Mouse (Mus musculus): Measurements from ENCODE around the gene Runx1. TPM values are rescaled to one million over a fixed set of nuclear protein-coding genes. Genes with fewer than 3 reads are reported as not detected.

The Runx1 gene
- polyA plus RNA-seq, 1 experiment: 0.62 TPM

- H3K4me3 ChIP-seq (ENCODE audit: control insufficient read depth, low read depth, low read length): no peak overlapping the region
- TF ChIP-seq POLR2A (IDR thresholded peaks at IDR 0.05; ENCODE audit: control insufficient read depth, low read depth, low read length) (no peak), CTCF (IDR thresholded peaks at IDR 0.05; ENCODE audit: control insufficient read depth, insufficient read depth, insufficient replicate concordance, low read depth, low read length) (no peak)
- H3K27ac ChIP-seq (ENCODE audit: control insufficient read depth, insufficient read depth, low read depth, low read length): no peak overlapping the region
Observed at GRCm38 (mm10) chr16:92726870-92727269, 99.1 kb downstream of the Runx1 start.

GRCm38 (mm10) chr16:92724526-92724925 lies 101.4 kb downstream of the Runx1 start:
- TF ChIP-seq POLR2A (IDR thresholded peaks at IDR 0.05; ENCODE audit: control insufficient read depth, low read depth, low read length): no peak
- TF ChIP-seq CTCF (IDR thresholded peaks at IDR 0.05; ENCODE audit: control insufficient read depth, insufficient read depth, insufficient replicate concordance, low read depth, low read length): no peak
- Histone ChIP-seq H3K36me3 (ENCODE audit: control insufficient read depth, insufficient read depth, low read length) (no peaks in the 10 kb centered on the region), H3K27ac (ENCODE audit: control insufficient read depth, insufficient read depth, low read depth, low read length) (no peak overlapping the region), H3K27me3 (ENCODE audit: control insufficient read depth, insufficient read depth, low read length) (no peaks in the 10 kb centered on the region), H3K4me3 (ENCODE audit: control insufficient read depth, low read depth, low read length) (no peak overlapping the region), H3K4me1 (ENCODE audit: control insufficient read depth, insufficient read depth, low read length) (no peaks in the 10 kb centered on the region)

More at GRCm38 (mm10) chr16:92726870-92727269, 99.1 kb downstream of the Runx1 start:
- no peaks in the 10 kb centered on the region for H3K36me3 ChIP-seq (ENCODE audit: control insufficient read depth, insufficient read depth, low read length)
- no peaks in the 10 kb centered on the region for H3K27me3 ChIP-seq (ENCODE audit: control insufficient read depth, insufficient read depth, low read length)
- no peaks in the 10 kb centered on the region for H3K4me1 ChIP-seq (ENCODE audit: control insufficient read depth, insufficient read depth, low read length)

- no peaks in the 10 kb centered on the region for H3K4me1 ChIP-seq (ENCODE audit: control insufficient read depth, insufficient read depth, low read length)
- no peak for TF ChIP-seq POLR2A (IDR thresholded peaks at IDR 0.05; ENCODE audit: control insufficient read depth, low read depth, low read length)
- TF ChIP-seq CTCF (IDR thresholded peaks at IDR 0.05; ENCODE audit: control insufficient read depth, insufficient read depth, insufficient replicate concordance, low read depth, low read length): no peak
- no peak overlapping the region for H3K4me3 ChIP-seq (ENCODE audit: control insufficient read depth, low read depth, low read length)
- no peak overlapping the region for H3K27ac ChIP-seq (ENCODE audit: control insufficient read depth, insufficient read depth, low read depth, low read length)
- no peaks in the 10 kb centered on the region for H3K36me3 ChIP-seq (ENCODE audit: control insufficient read depth, insufficient read depth, low read length)
- no peaks in the 10 kb centered on the region for H3K27me3 ChIP-seq (ENCODE audit: control insufficient read depth, insufficient read depth, low read length)
Observed at GRCm38 (mm10) chr16:92720678-92721077, 105.3 kb downstream of the Runx1 start.

- Histone ChIP-seq H3K27ac (ENCODE audit: control insufficient read depth, insufficient read depth, low read depth, low read length) (no peak overlapping the region), H3K4me1 (ENCODE audit: control insufficient read depth, insufficient read depth, low read length) (no peaks in the 10 kb centered on the region; the same call in 1 of the 2 replicates), H3K36me3 (ENCODE audit: control insufficient read depth, insufficient read depth, low read length) (no peaks in the 10 kb centered on the region), H3K27me3 (ENCODE audit: control insufficient read depth, insufficient read depth, low read length) (no peaks in the 10 kb centered on the region), H3K4me3 (ENCODE audit: control insufficient read depth, low read depth, low read length) (no peak overlapping the region)
- TF ChIP-seq CTCF (IDR thresholded peaks at IDR 0.05; ENCODE audit: control insufficient read depth, insufficient read depth, insufficient replicate concordance, low read depth, low read length) (no peak), POLR2A (IDR thresholded peaks at IDR 0.05; ENCODE audit: control insufficient read depth, low read depth, low read length) (no peak)
Observed at GRCm38 (mm10) chr16:92719725-92720124, 106.2 kb downstream of the Runx1 start.

- no peaks in the 10 kb centered on the region for H3K27me3 ChIP-seq (ENCODE audit: control insufficient read depth, insufficient read depth, low read length)
- TF ChIP-seq CTCF (IDR thresholded peaks at IDR 0.05; ENCODE audit: control insufficient read depth, insufficient read depth, insufficient replicate concordance, low read depth, low read length) (no peak), POLR2A (IDR thresholded peaks at IDR 0.05; ENCODE audit: control insufficient read depth, low read depth, low read length) (no peak)
- H3K4me1 ChIP-seq (ENCODE audit: control insufficient read depth, insufficient read depth, low read length): no peaks in the 10 kb centered on the region; the same call in 1 of the 2 replicates
- no peaks in the 10 kb centered on the region for H3K36me3 ChIP-seq (ENCODE audit: control insufficient read depth, insufficient read depth, low read length)
- no peak overlapping the region for H3K4me3 ChIP-seq (ENCODE audit: control insufficient read depth, low read depth, low read length)
- H3K27ac ChIP-seq (ENCODE audit: control insufficient read depth, insufficient read depth, low read depth, low read length): no peak overlapping the region
Observed at GRCm38 (mm10) chr16:92715599-92716483, 110.1 kb downstream of the Runx1 start.

GRCm38 (mm10) chr16:92710161-92710560 lies 115.8 kb downstream of the Runx1 start:
- Histone ChIP-seq H3K36me3 (ENCODE audit: control insufficient read depth, insufficient read depth, low read length) (no peaks in the 10 kb centered on the region), H3K4me1 (ENCODE audit: control insufficient read depth, insufficient read depth, low read length) (no peaks in the 10 kb centered on the region), H3K27me3 (ENCODE audit: control insufficient read depth, insufficient read depth, low read length) (no peaks in the 10 kb centered on the region), H3K27ac (ENCODE audit: control insufficient read depth, insufficient read depth, low read depth, low read length) (no peak overlapping the region), H3K4me3 (ENCODE audit: control insufficient read depth, low read depth, low read length) (no peak overlapping the region)
- TF ChIP-seq CTCF (IDR thresholded peaks at IDR 0.05; ENCODE audit: control insufficient read depth, insufficient read depth, insufficient replicate concordance, low read depth, low read length) (no peak), POLR2A (IDR thresholded peaks at IDR 0.05; ENCODE audit: control insufficient read depth, low read depth, low read length) (no peak)

- TF ChIP-seq CTCF (IDR thresholded peaks at IDR 0.05; ENCODE audit: control insufficient read depth, insufficient read depth, insufficient replicate concordance, low read depth, low read length): peak; percentile 22; the same call in 1 of the 2 replicates
- no peak for TF ChIP-seq POLR2A (IDR thresholded peaks at IDR 0.05; ENCODE audit: control insufficient read depth, low read depth, low read length)
- H3K27me3 ChIP-seq (ENCODE audit: control insufficient read depth, insufficient read depth, low read length): no peaks in the 10 kb centered on the region
- no peak overlapping the region for H3K27ac ChIP-seq (ENCODE audit: control insufficient read depth, insufficient read depth, low read depth, low read length)
- no peaks in the 10 kb centered on the region for H3K4me1 ChIP-seq (ENCODE audit: control insufficient read depth, insufficient read depth, low read length)
- H3K36me3 ChIP-seq (ENCODE audit: control insufficient read depth, insufficient read depth, low read length): no peaks in the 10 kb centered on the region
- H3K4me3 ChIP-seq (ENCODE audit: control insufficient read depth, low read depth, low read length): no peak overlapping the region
Observed at GRCm38 (mm10) chr16:92708718-92709117, 117.2 kb downstream of the Runx1 start.
